Mouse (Mus musculus): ENCODE measurements around the gene Pdlim5. TPM values are rescaled to one million over a fixed set of nuclear protein-coding genes. Genes with fewer than 3 reads are reported as not detected.

The Pdlim5 gene
- total RNA-seq, 2 experiments from 2014 or later = 24.8 to 26.8 TPM

DNA sequence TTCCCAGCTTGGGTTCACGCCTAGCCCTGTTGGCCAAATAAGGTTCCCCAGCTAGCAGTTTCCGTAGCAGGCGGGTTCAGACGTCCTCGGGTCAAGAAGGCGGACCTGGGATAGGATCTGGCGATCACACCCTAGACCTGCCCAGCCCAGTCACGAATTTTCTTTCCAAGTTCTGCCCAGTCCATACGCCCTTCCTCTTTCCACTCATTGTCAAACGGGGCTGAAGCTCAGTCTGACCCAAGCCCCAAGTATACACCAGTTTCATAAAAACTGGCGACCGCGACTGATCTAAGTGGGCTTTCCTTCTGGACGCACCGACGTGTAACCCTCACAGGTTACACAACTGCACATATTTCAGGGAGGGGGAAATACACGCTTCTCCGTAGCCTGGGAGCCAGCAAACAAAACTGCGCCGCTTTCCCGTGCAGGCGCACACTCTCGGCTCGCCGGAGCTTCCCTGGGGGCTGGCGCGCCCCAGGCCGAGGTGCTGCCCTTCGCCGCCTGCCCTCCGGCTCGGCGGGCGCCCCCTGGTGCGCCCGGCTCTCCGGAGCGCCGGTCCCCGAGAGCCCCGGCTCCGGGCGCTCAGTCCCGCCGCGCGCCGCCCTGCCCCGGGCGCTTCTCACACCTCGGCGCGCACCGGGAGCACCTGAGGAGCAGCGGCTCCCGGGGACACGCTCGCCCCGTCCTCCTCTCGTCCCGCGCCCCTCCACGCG lies 544 bp downstream of the Pdlim5 start:
- DNase-seq (ENCODE audit: low spot score in 2 of 2) = peak in 1 of 2 experiments; percentile 21

DNA sequence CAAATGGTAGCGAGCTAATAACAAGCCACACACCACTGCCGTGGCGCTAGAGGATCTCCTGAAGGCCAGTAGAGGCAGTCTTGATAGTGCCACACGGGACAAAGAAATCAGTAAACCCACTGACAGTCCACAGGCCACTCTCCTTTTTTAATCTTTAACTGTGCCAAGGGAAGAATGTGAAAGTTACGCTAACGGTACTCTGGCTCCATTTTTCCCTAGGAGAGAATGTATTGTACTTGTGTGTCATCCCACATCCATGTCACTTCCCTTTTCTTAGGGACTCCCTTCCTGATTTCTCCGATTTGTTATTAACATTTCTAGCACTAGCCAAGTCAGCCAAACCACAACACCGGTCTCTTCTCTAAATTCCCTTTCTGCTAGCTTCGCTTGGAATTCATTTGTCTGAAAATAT lies 1.5 kb downstream of the Pdlim5 start:
- DNase-seq (ENCODE audit: low spot score in 2 of 2) = no peak

DNA sequence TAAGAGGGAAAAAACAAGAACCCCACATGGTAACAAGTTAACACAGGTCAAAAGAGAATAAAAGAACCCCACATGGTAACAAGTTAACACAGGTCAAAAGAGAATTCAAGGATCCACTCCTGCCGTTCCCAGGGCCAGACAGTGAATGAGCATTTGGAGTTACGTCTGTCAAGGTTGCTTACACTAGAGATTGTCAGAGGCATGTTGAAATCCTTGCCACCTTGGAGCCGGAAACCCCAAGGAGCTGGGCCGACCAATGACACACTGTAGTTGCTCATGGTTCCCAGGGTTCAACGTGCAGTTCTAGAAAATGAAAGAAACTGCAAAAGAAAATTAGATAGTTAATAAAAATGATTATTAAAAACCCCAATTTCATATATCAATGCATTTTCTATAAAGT lies 4.0 kb downstream of the Pdlim5 start:
- no peak for DNase-seq (ENCODE audit: low spot score in 2 of 2)

DNA sequence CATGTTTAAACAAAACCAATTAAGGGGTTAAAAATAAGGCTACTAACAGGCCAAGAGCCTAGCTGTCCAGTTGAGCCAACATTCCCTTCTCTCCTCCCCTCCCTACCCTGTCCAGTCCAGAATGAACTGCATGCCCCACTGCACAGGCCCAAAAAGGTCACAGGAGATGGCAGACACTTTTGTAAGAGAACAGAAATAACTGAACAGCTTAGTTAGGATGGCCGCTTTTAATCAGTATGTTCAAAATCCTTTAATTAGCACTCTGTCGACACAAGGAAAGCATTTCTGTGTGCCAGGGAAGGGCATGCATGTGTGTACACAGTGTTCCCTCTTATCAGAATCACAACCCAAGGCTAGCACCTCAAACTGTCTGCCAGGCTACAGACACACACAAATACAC lies 5.2 kb downstream of the Pdlim5 start:
- DNase-seq (ENCODE audit: low spot score in 2 of 2) = peak in 1 of 2 experiments; percentile 5

DNA sequence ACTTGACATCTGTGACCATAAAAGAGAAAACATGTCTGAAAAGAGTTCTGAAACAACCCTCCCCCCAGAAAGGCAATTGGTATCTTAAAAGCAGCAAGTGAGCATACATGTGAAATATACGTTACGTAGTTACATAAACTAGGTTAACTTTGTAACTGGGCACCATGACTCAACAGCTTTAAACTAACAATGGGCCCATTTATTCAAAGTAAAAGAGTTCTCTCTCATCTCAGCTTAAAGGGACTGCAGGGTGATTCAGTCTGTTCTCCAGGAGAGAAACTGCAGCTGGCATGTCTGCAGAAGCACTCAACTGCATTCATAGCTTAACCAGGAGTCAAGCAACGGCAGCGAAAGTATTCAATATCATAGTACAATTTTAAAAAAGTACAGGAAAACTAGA lies 7.3 kb downstream of the Pdlim5 start:
- DNase-seq (ENCODE audit: low spot score in 2 of 2) = no peak

DNA sequence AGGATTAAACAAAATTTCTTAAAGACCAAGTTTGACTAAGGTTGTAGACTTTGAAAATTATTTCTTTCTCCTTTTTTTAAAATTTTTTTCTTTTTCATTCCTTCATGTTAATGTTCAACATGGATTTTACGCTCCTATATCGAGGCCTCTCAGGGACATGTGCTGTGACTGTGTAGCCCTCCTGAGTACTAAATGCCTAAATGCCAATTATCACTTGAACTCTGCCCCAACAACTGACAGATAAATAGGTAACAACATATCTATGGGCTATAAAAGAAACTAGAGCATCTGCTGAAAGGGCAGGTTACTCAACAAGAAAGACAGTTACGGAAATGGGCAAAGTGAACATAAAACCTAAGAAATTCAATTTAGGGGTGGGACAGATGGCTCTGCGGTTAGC lies 9.0 kb downstream of the Pdlim5 start:
- DNase-seq (ENCODE audit: low spot score in 2 of 2) = no peak

DNA sequence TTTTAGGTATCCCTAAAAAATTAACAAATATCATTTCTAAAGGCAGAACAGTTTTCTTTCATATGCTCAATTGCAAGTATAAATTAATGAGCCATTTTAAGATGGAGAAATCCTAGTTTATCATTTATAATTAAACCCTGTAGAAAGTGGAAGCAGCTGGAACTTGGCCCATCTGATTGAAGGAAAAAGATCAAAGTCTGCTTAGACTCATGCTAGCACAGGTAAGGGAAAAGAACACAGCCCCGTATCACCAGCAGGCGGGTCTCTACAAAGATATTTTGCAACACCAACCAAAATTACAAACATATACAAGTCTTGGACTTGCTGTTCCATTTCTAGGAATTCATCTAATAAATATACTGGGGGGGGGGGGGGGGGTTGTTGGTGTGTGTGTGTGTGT lies 9.8 kb downstream of the Pdlim5 start:
- no peak for DNase-seq (ENCODE audit: low spot score in 2 of 2)

DNA sequence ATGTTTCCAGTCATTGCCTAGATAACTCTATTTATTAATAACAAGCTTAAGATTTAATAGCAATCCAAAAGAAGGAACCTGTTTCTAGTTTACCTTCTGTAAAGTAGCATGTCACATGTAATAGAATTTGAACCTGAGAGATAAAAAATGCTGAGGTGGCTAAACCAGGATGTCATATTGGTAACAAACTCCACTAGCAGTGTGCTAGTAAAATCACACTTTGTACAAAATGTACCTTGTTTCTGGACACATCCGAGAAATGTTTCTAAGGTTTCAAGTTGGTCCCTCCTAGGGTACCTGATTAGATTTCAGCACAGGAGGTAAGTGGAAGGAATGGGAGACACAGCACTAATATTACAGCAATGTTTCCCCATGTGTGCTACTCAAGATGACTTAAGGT lies 18.9 kb downstream of the Pdlim5 start:
- no peak for DNase-seq (ENCODE audit: low spot score in 2 of 2)

DNA sequence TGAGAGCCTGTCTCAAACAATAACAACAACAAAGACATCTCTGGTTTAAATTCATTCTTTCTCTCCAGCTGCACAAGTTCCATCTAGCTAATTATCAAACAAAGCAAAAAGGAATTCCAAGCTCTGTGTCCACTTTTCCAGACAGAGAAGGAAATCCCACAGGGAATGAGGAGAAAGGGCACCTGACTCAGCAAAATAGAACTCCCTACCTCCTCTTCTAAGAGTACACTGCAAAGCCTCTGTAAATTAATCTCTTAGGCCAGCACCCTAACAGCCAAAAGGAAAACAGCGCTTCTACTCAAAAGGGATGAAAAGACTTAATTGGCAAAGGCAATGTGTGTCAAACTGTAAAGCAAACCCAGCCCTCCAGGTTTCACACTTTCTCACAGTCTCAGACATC lies 20.4 kb downstream of the Pdlim5 start:
- DNase-seq (ENCODE audit: low spot score in 2 of 2) = no peak

DNA sequence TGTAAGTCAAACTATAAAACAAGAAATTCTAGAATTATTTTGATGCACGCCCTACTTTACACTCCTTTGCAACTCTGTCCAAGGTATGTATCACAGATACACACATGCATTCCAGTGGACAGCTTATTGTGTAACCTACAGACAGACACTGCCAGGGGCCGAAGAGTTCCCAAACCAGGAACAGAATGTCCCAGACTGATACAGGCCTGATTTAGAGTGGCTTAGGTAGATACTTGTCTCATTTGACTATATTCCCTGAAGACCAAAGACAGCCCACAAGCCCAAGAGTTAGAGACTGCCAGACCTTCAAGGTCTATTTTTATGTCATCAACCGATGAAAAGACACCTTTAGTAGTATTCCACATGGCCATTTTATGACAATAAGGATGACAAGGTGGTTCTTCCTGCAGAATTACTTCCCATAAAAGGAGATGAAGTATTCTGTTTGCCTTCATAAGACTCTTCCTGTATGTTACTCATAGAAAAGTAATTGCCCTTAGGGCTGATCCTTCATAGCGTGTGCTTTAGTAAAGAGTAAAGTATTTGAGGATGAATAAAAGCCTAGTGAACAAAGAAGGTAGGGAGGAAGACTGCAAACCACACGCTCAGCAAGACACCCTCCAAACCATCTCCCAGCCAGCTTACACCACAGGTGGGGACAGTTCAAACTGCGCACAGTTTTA lies 22.9 kb downstream of the Pdlim5 start:
- no peak for DNase-seq (ENCODE audit: low spot score in 2 of 2)

DNA sequence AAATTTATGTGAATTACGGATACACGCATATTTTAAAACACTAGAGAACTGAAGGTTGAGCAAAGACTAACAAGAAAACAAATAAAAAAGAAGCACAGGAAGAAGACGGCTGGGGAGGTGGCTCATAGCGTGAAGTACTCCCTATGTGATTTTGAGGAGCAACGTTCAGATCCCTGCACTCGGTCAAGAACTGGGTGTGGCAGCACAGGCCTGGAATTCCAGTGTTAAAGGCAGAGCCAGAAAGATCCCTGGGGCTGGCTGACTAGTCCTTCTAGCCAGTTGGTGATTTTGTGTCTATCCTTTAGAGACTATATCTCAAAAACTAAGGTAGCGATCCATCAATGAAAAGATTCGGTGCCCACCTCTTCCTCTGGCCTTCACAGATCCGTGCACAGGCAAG lies 27.1 kb downstream of the Pdlim5 start:
- DNase-seq (ENCODE audit: low spot score in 2 of 2) = no peak

DNA sequence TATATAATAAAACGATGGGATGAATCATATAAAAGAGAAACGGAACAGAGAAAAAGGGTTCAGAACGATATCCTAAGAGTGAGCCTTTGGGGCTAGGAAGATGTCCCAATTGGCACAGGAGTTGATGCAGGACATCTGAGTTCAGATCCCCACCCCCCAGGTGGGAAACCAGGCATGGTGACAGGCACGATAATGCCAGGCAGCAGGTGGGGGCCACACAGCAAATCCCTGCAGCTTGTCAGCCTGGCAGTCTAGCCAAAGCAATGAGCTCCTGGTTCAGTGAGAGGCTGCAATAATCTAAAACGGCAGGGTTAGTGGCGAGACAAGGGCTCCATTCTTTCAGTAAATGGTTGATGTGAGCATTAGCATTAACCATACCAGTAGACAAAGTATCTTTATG lies 33.4 kb downstream of the Pdlim5 start:
- no peak for DNase-seq (ENCODE audit: low spot score in 2 of 2)

DNA sequence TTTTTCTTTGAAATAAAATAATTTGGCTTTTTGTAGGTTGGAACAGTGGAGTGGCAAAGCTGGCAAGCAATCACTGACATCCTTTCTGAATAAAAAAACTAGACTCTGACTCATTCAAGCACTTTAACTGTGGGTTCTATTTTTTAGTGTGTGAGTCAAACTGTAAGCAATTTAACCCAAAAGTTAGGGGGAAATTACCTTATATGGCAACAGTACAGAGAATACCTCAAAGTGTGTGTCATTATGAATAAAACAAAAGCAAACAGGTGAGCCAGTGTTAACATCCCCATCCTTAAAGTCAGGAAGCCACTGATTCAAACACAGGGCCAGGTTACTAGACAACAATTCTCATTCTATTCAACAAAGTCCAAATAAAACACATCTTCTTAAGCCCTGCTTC lies 36.5 kb downstream of the Pdlim5 start:
- DNase-seq (ENCODE audit: low spot score in 2 of 2) = no peak

DNA sequence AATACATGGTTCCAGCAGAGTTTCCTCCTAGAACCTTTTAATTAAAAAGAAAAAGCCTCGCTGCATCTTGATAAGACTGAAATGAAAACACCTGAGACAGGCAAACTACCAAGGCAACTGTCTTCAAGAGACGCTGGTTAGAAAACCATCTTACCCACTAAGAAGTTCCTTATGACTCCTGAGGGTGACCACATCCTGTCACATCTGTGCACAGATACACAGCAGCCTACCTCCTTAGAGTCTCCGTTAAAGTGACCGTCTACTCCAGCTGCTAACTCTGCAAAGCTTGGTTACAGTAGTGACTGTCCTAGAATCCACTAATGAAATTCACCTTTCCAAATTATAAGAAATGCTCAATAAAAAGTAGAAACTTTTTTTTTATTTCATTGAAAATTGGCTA lies 38.8 kb downstream of the Pdlim5 start:
- DNase-seq (ENCODE audit: low spot score in 2 of 2) = no peak

DNA sequence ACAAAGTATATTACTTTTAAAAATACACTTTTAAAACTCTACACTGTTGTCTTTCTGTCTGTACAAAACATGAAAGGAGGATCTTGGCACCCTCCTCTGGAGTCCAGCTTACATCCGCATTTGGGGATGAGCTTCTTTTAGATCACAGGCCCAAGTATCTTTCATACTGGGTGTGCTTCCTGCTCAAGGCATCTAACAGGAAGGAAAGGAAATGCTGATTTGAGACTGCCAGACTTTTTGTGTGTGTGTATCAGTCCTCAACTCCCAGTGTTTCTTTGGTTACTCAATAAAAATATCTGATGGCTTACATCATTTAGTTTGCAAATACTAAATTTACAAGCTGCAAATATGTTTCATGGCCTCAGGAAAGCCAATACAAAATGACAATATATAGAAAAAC lies 42.3 kb downstream of the Pdlim5 start:
- DNase-seq (ENCODE audit: low spot score in 2 of 2) = no peak

DNA sequence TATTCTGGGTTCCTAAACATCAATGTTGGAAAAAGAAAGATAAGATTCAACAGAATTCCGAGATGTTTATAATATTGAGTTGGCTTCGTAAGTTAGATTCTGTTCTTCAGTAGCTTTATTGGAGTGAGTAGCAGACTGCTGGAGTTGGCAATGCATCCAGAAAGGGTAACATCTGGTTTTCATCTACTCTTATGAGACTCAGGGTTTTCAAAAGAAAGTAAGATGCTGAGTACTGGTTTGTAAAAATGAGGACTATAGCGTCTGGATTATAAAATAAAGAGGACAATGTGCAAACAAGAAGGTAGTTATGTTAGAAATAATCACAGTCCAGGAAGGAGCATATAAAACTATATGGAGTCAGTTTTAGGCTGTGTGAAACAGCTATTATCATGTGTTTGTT lies 45.0 kb downstream of the Pdlim5 start:
- no peak for DNase-seq (ENCODE audit: low spot score in 2 of 2)

DNA sequence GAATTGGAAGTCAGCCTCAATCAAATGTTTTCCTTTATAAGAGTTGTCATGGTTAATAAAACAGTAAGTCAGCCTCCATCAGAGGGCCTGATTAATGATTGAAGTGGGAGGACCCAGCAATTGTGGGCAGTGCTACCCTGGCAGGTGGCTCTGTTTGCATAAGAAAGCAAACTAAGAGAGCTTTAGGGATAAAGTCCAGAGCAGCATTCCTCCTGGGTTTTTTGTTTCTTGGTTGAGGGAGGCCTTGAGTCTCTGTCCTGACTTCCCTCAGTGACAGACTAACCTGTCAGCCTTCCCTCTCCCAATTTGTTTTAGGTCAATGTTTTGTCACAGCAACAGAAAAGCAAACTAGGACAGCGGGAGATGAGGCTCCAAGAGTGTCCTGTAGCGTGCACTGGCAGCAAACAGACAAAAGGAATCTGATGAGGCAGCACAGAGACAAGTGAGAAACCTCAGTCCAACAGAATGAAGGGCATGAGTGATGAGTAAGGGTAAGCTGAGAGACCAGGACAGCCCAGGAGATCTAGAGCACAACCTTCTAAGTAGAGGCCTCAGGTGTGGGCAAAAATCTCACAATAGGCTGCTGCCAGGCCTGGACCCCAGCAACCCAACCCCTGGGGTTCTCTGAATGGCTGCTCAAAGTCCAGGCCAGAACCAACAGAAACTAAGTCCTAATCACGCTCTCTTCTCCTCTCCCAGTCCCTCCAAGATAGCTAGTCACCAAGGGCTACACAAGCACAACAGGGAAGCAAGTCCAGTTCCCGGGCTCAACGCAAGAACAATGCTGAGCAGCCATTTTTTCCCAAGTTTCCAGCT lies 46.5 kb downstream of the Pdlim5 start:
- no peak for DNase-seq (ENCODE audit: low spot score in 2 of 2)

DNA sequence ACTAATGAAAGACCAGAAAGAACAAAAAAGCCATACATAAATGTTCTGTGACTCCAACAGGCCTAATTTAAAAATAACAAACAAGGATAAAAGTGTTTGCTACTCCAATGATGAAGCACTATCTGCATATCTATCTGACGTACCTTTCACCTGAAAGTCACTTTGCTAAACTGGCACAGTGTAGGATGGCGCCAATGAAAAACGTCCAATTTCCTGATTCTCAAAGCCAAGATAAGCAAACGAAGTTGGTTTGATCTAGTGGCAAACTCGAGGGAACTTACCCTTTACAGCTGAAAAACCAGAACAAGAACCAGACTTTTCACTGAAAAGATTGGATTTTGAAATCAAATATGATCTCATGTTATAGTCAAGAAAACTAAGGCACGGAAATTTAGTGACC lies 49.2 kb downstream of the Pdlim5 start:
- no peak for DNase-seq (ENCODE audit: low spot score in 2 of 2)

DNA sequence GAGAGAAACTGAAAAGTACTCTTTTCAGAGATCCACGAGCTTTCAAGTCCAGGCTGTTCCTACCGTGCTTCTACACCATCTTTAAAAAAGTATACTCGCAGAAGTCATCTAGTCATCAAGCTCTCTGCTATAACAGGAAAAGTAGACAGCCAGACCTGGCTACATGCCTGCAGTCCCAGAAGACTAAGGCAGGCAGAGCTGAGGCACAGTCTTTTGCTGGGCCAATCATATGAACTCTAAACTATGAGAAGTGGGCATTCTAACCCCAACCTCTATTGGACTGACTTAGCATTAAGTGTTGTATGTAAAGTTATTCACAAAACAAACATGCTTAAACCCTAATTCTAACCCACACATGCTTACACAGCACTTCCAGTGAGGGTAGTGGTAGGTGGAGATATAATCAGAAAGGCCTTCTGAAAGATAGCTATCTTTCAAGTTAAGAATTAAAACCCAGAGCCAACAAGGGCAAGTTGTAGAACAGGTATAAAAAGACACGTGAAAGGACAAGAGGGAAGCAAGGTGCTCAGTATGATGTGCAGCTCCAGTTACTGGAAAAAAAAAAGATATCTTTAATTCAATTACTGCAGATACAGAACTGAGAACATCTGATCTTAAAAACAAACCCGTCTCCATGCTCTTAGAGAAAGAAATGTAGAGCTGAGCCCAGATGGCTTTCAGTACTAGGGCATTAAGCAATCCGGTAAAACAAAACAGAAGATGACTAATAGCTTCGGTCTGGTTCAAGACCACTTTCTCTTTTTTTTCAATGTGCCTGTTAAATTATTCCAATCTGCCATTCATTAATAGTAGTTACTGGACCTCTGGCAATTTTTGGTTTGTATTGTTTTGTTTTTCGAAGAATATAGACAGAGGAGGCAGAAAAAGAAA lies 50.0 kb downstream of the Pdlim5 start:
- DNase-seq (ENCODE audit: low spot score in 2 of 2) = peak in 1 of 2 experiments; percentile 37

DNA sequence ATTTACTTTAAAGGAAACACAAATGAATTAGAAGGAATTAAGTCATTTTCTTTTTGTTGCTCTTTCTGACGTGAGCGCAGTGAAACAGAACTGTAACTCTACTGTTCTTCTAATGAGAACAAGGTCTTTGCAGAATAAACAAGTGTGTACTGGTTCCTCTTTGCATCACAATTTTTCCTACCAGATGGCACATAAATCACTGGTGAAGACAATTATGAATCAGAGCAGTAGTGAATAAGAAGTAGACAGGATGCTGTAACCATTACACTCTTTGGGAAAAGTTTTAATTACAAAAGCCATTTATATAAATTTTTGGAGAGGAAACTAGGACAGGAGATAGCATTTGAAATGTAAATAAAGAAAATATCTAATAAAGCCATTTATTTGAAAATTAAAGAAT lies 51.7 kb downstream of the Pdlim5 start:
- no peak for DNase-seq (ENCODE audit: low spot score in 2 of 2)

DNA sequence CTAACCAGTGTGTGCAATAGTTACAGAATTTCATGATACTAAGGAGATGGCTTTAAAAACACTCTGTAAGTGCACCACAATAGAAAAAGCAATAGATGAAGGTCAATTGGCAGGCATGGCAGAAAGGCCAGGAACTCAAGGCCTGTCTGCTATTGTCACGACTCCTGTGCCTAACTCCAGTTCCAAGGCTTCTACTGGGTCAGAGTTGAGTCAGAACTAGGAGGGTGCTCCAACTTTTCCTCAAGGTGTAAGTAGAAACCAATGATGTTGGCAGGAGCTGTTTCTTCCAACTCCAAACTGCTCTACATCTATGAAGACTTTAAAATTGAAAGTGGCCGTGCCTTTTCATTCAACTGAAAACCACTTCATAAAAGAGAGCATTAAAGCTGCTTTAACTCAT lies 54.8 kb downstream of the Pdlim5 start:
- no peak for DNase-seq (ENCODE audit: low spot score in 2 of 2)
